Mouse (Mus musculus) forebrain, embryonic 13.5 days (tissue): ENCODE measurements around the gene Dqx1. TPM values are rescaled to one million over a fixed set of nuclear protein-coding genes. Genes with fewer than 3 reads are reported as not detected.

ENCODE experiments used
- ATAC-seq: fragments of 200-750 bp; cut with Nextera tagmentation; 2 replicates; pipeline ENCODE4 v1.8.0; 2017
- H3K27ac ChIP-seq: fragments of 300-500 bp; sonication (generic); 2 replicates; pipeline ENCODE4 v1.5.1; 2015; ENCODE audit warnings: inconsistent platforms, mild to moderate bottlenecking, moderate library complexity
- H3K27me3 ChIP-seq: fragments of 300-500 bp; sonication (generic); 2 replicates; pipeline ENCODE4 v1.6.1; 2015; ENCODE audit warnings: mild to moderate bottlenecking, inconsistent platforms
- H3K36me3 ChIP-seq: fragments of 300-500 bp; sonication (generic); 2 replicates; pipeline ENCODE4 v1.6.1; 2015; ENCODE audit warnings: mild to moderate bottlenecking, inconsistent platforms; ENCODE audit not compliant: poor library complexity, severe bottlenecking
- H3K4me1 ChIP-seq: fragments of 300-500 bp; sonication (generic); 2 replicates; pipeline ENCODE4 v1.6.1; 2015; ENCODE audit warnings: inconsistent platforms
- H3K4me2 ChIP-seq: fragments of 300-500 bp; sonication (generic); 2 replicates; pipeline ENCODE4 v1.6.1; 2015; ENCODE audit warnings: inconsistent platforms, mild to moderate bottlenecking, moderate library complexity
- H3K4me3 ChIP-seq: fragments of 300-500 bp; sonication (generic); 2 replicates; pipeline ENCODE4 v1.5.1; 2015; ENCODE audit warnings: mild to moderate bottlenecking, inconsistent platforms
- H3K9ac ChIP-seq: fragments of 300-500 bp; sonication (generic); 2 replicates; pipeline ENCODE4 v1.6.1; 2015; ENCODE audit warnings: mild to moderate bottlenecking, inconsistent platforms
- H3K9me3 ChIP-seq: fragments of 300-500 bp; sonication (generic); replicated peaks from 2 replicates; pipeline ENCODE4 v1.6.1; 2016; ENCODE audit warnings: inconsistent platforms
- WGBS: fragments of 180-500 bp; shearing (Covaris S2); methylation state at CpG from one replicate; pipeline ENCODE4 v1.1.7; 2015; 5-methylcytosine and 5-hydroxymethylcytosine counted together
- polyA plus RNA-seq: library from polyadenylated mRNA; unstranded; fragments of >200 nt; fragmentation: Nextera tagmentation; extraction: Ambion mirVana; gene quantifications from 2 replicates; pipeline ENCODE4 v1.2.1, GENCODE M21; 2015

Dqx1 gene
- polyA plus RNA-seq, 1 experiment from 2014 or later = 0.59 TPM

DNA sequence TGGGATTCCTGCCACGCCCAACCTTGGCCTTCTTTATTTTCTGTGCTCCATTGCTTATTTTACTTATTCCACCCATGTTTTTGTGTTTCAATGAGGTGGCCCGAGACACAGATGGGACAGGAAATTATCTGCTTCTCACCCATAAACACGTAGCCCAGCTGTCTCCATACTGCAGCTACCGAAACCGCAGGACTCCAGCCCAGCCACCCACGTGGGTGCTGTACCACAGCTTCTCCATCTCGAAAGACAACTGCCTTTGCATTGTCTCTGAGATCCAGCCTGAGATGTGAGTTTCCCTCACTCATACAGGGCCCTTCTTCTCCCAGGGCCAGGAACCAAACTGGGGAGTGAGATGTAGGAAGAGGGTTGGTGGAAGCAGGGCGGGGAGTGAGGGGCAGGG, 8.4 kb downstream of the Dqx1 start:
- no peak overlapping the region for H3K27ac ChIP-seq
- no peaks in the 10 kb centered on the region for H3K36me3 ChIP-seq
- 40% methylated on average over 8 of the region's 8 CpGs for WGBS
- H3K27me3 ChIP-seq = peaks cover 100% of the 10 kb centered on the region
- H3K4me3 ChIP-seq = no peak overlapping the region
- H3K4me1 ChIP-seq = peaks cover 18% of the 10 kb centered on the region
- H3K9me3 ChIP-seq = no peaks in the 10 kb centered on the region
- no peak for ATAC-seq
- H3K9ac ChIP-seq = no peak overlapping the region
- H3K4me2 ChIP-seq = no peak overlapping the region

DNA sequence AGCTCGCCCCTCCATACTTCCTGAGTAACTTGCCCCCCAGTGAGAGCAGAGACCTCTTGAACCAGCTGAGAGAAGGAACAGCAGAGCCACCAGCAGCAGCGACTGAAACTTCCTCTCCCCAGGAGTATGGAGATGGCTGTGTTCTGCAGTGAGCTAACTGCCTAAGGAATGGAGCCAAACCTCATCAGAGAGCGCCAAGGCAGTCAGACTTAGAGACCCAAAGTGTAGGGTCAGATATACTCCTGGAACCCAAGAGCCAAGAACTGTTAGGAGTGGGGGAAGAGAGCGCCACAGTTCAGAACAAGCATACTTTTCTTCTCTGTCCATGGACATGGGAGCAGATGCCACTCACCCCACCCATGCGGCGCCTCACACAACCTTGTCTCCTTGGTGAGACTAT, 8.8 kb downstream of the Dqx1 start:
- no peak overlapping the region for H3K4me3 ChIP-seq
- H3K4me2 ChIP-seq = no peak overlapping the region
- no peaks in the 10 kb centered on the region for H3K9me3 ChIP-seq
- no peak for ATAC-seq
- H3K36me3 ChIP-seq = no peaks in the 10 kb centered on the region
- peaks cover 22% of the 10 kb centered on the region for H3K4me1 ChIP-seq
- WGBS = 29% methylated on average over 6 of the region's 6 CpGs
- peaks cover 100% of the 10 kb centered on the region for H3K27me3 ChIP-seq
- no peak overlapping the region for H3K9ac ChIP-seq
- H3K27ac ChIP-seq = no peak overlapping the region

DNA sequence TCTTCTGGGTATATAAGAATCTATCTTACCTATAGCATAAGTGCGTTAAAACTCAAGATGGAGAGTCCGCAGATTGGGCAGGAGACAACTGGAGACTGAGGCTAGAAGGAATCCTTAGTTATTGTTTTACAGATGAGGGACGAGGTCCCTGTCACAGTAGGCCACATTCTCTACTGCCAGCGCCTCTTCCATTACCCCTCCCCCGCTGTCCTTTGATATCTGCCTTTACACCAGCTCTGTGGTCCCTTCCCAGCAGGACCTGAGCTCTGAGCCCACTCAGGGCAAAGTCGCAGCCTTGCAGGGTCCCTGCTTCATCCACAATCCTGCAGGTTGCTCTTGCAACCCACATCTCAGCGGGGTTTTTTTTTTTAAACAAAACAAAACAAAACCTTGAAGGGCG, 10.6 kb downstream of the Dqx1 start:
- no peak overlapping the region for H3K4me3 ChIP-seq

GRCm38 (mm10) chr6:83068706-83069487, 11.3 kb downstream of the Dqx1 start:
- Histone ChIP-seq H3K36me3 (no peaks in the 10 kb centered on the region), H3K4me2 (peak overlapping the region; percentile 18), H3K27ac (no peak overlapping the region), H3K9me3 (no peaks in the 10 kb centered on the region), H3K27me3 (peaks cover 100% of the 10 kb centered on the region), H3K4me3 (peak overlapping the region; percentile 23), H3K9ac (no peak overlapping the region), H3K4me1 (peaks cover 28% of the 10 kb centered on the region)
- ATAC-seq = no peak
- under 1% methylated on average over 74 of the region's 81 CpGs for WGBS

More for the DNA sequence above, 10.6 kb downstream of the Dqx1 start:
- Histone ChIP-seq H3K36me3 (no peaks in the 10 kb centered on the region), H3K4me1 (peaks cover 28% of the 10 kb centered on the region), H3K4me2 (no peak overlapping the region), H3K27ac (no peak overlapping the region), H3K27me3 (peaks cover 100% of the 10 kb centered on the region), H3K9ac (no peak overlapping the region), H3K9me3 (no peaks in the 10 kb centered on the region)
- WGBS = under 1% methylated on average over 8 of the region's 8 CpGs
- ATAC-seq = no peak

GRCm38 (mm10) chr6:83069488-83070246, 12.0 kb downstream of the Dqx1 start:
- H3K4me1 ChIP-seq = peaks cover 28% of the 10 kb centered on the region
- peak overlapping the region; percentile 21 for H3K4me3 ChIP-seq
- peaks cover 100% of the 10 kb centered on the region for H3K27me3 ChIP-seq
- H3K4me2 ChIP-seq = peak overlapping the region; percentile 33
- WGBS = 1% methylated on average over 65 of the region's 69 CpGs
- ATAC-seq = 0 out of 2 replicates have a peak, but pooled peaks have one; percentile 20
- H3K9me3 ChIP-seq = no peaks in the 10 kb centered on the region
- no peak overlapping the region for H3K9ac ChIP-seq
- H3K27ac ChIP-seq = no peak overlapping the region
- H3K36me3 ChIP-seq = no peaks in the 10 kb centered on the region

DNA sequence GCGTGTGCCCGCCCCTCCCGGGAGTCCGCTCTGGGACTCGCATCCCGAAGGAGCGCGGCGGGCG, 12.4 kb downstream of the Dqx1 start, which contains the start of gene Tlx2:
TSS of gene Tlx2 (minus strand) at position 47 of the 64 bp plus-strand sequence.
- ATAC-seq = no peak
- peaks cover 100% of the 10 kb centered on the region for H3K27me3 ChIP-seq
- WGBS = 0% methylated on average over 9 of the region's 10 CpGs

DNA sequence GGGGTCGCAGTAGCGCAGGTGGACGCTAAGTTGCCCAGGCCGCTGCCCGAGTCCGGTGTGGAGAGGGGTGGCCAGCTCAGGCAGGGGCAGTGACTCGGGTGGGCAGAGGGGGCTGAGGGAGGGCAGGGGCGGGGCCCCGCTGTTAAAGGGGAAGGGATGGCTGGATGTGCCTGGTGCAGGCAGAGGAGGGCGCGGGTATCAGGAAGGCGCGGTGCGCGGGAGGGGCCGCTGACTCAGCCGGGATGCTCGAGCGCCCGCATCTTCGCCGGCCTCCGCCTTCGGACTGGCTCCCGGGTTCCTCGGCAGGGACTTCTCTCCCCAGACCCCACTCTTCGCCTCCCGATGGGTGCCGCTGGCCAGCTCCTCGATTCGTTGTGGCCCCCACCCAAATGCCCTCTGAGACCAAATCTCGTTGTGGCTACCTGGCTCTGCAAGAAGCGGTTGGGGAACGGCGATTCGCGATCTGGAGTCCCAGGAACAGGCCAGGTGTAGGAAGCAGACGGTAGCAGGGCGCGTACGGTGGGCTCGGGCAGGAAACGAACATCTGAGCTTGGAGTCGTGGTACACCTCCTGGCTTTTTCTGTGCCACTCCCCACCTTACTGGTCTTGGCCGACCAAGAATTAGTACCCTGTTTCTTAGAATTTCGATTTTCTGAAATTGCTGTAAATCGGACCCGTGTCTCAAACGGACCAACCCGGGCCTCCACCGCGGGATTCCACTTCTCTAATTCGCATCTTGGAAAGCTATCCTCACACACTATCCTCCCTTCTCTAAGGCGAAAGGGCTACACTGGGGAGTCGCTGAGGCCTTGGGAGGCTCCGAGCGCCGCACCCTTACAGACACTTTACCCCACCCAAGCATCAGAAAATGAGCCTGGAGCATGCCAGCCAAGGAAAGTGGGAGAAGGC, 12.9 kb downstream of the Dqx1 start:
- under 1% methylated on average over 55 of the region's 58 CpGs for WGBS
- ATAC-seq = 0 out of 2 replicates have a peak, but pooled peaks have one; percentile 13
- H3K4me3 ChIP-seq = peak overlapping the region; percentile 21
- peaks cover 100% of the 10 kb centered on the region for H3K27me3 ChIP-seq
- H3K36me3 ChIP-seq = no peaks in the 10 kb centered on the region
- H3K9ac ChIP-seq = no peak overlapping the region
- peak overlapping the region; percentile 33 for H3K4me2 ChIP-seq
- H3K27ac ChIP-seq = no peak overlapping the region
- H3K4me1 ChIP-seq = peaks cover 28% of the 10 kb centered on the region
- no peaks in the 10 kb centered on the region for H3K9me3 ChIP-seq

More for the DNA sequence above, 12.4 kb downstream of the Dqx1 start, which contains the start of gene Tlx2:
- Histone ChIP-seq H3K27ac (no peak within 1 kb of the TSS), H3K4me1 (peaks cover 28% of the 10 kb centered on the region), H3K9me3 (no peaks in the 10 kb centered on the region), H3K36me3 (no peaks in the 10 kb centered on the region), H3K4me3 (peak within 1 kb of the TSS; percentile 23), H3K9ac (no peak within 1 kb of the TSS), H3K4me2 (peak within 1 kb of the TSS; percentile 33)

- 1% methylated on average over 18 of the region's 24 CpGs for WGBS
- no peak overlapping the region for H3K27ac ChIP-seq
- no peaks in the 10 kb centered on the region for H3K9me3 ChIP-seq
- peaks cover 28% of the 10 kb centered on the region for H3K4me1 ChIP-seq
- H3K27me3 ChIP-seq = peaks cover 100% of the 10 kb centered on the region
- H3K36me3 ChIP-seq = no peaks in the 10 kb centered on the region
- H3K9ac ChIP-seq = no peak overlapping the region
- peak; percentile 52; the same call in 1 of the 2 replicates for ATAC-seq
- 0 out of 2 replicates have a peak overlapping the region, but pooled peaks have one; percentile 13 for H3K4me2 ChIP-seq
- H3K4me3 ChIP-seq = 0 out of 2 replicates have a peak overlapping the region, but pooled peaks have one; percentile 9
Observed at GRCm38 (mm10) chr6:83071220-83071619, 13.6 kb downstream of the Dqx1 start.

DNA sequence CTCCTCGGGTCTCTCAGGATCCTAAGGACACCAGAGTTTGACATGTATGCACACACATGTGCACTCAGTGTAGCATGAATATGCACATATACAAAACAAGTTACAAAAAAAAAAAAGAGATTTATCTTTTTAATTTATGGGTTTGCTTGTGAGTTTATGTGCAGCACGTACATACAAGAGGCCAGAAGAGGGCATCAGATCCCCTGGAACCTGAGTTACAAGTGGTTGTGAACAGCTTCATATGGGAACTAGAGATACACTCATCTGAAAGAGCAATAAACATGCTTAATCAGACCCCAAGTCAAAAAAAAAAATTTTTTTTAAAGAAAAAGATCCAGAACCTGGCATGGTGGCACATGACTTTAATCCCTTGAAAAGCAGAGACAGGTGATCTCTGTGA, 17.3 kb downstream of the Dqx1 start:
- Histone ChIP-seq H3K27me3 (peaks cover 74% of the 10 kb centered on the region), H3K27ac (no peak overlapping the region), H3K9ac (no peak overlapping the region), H3K4me1 (peaks cover 37% of the 10 kb centered on the region), H3K4me2 (no peak overlapping the region), H3K9me3 (no peaks in the 10 kb centered on the region), H3K36me3 (peaks cover 1% of the 10 kb centered on the region; the same call in 1 of the 2 replicates), H3K4me3 (no peak overlapping the region)
- WGBS = 19% methylated on average over 2 of the region's 2 CpGs
- no peak for ATAC-seq

DNA sequence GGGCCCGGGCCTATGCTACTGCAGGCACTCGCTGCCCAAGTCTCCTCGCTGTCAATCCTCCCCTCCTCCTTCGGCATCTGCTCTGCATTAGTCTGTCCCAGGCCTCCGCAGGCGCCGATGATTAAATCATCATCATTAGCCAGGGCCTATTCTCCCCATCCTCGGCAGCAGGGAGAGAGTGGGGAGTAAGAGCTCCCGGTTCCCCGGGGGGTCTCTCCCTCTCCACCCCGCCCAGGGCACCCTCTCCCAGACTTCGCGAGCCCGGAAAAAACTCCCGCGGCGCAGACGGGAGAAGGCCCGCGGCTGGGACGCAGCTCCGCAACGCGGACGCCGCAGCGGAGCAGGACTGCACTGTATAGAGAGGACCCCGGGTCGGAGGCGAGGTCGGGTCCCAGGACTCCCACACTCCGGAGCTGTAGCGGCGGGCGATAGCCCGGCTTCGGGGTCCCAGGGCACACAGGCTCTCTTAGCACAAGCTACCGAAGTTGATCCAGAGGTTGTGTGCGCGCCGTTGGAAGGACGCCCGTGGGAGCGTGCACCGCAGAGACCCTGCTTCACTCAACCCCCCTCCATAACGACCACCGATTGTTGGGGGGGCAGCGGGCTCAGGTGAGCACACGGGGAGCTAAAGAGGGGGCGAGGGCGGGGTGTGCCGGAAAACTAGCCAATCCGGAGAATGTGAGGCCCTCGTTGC, 20.1 kb downstream of the Dqx1 start, which contains the start of gene Pcgf1:
TSS of gene Pcgf1 (plus strand) at position 240 of the 694 bp plus-strand sequence.
- Histone ChIP-seq H3K27me3 (peaks cover 51% of the 10 kb centered on the region), H3K27ac (peak within 1 kb of the TSS; percentile 87), H3K4me1 (peaks cover 21% of the 10 kb centered on the region), H3K9me3 (no peaks in the 10 kb centered on the region), H3K4me2 (peak within 1 kb of the TSS; percentile 97), H3K9ac (peak within 1 kb of the TSS; percentile 84), H3K4me3 (peak within 1 kb of the TSS; percentile 79), H3K36me3 (peaks cover 29% of the 10 kb centered on the region)
- under 1% methylated on average over 54 of the region's 54 CpGs for WGBS
- ATAC-seq = peak; percentile 82

DNA sequence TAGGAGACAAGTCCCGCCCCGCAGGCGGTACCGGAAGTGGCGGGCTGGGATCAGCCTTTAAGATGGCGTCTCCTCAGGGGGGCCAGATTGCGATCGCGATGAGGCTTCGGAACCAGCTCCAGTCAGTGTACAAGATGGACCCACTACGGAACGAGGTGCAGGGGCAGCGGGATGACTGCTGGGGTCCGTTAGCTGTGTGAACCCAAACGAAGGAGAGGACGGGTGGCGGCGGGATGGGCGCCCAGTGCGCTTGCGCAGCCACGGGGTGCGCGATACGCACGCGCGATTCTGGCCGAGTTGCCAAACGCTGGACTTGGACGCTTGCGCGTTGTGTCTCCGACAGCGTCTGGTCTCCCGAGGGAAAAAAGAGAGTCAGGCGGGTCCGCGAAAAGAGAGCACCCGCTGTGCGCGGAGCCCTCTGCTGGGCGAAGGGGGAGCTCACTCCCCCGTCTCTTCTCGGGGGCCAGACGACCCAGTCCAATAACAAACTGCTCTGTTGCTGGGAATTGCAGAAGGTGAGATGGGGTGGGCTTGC, 20.7 kb downstream of the Dqx1 start:
- Histone ChIP-seq H3K4me2 (peak overlapping the region; percentile 97), H3K9me3 (no peaks in the 10 kb centered on the region), H3K27me3 (peaks cover 51% of the 10 kb centered on the region), H3K36me3 (peaks cover 29% of the 10 kb centered on the region), H3K4me3 (peak overlapping the region; percentile 79), H3K4me1 (peaks cover 21% of the 10 kb centered on the region), H3K27ac (peak overlapping the region; percentile 87), H3K9ac (peak overlapping the region; percentile 84)
- peak; percentile 94 for ATAC-seq
- WGBS = under 1% methylated on average over 46 of the region's 46 CpGs
